Mouse (Mus musculus) v-Abl transformed pro-B cells (cell line): ENCODE data around the gene Mkln1.

Experiments
- in situ Hi-C, 2 experiments: fragments of 400-800 bp; cut with MboI; formaldehyde crosslinking; loops; one replicate each; pipeline ENCODE4 v1.15.1; 2025; ENCODE audit not compliant: unreplicated experiment in 2 of 2

Mkln1 gene

DNA sequence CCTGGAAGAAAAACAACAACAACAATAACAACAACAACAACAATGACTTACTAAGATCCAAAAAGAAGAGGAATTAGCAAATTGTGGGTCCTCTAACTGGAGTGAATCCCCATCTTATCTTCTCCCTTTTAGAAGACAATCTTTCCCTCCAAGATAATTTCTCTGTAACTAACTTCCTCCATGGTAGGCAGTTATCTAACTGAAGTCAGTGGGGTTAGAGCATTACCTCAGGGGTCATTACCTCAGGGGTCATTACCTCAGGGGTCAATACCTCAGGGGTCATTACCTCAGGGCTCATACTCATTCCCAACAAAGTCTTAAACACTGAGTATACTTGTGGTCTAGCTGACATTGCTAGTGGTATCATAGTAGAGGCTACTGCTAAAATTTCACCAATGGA, 1.2 kb upstream of the Mkln1 start:
- in situ Hi-C loops = no loop called here

- in situ Hi-C loops = no loop called here
Measured at GRCm38 (mm10) chr6:31397775-31398430, 632 bp upstream of the Mkln1 start.

DNA sequence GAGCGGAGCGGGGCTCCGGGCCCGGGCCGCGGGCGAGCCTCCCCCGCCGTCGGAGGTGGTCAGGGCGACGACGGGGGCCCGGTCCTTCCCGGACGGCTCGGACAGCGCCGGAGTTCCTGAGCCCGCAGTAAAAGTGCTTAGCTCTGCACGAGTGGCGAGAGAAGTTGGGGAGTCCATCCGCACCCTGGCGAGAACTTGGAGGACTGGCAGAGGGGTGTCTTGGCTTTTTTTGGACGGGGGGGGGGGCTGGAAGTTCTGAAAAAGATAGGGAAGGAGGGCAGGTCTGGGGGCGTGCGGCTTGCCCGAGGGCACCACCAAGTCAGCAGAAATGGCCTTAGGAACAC, 643 bp downstream of the Mkln1 start:
- in situ Hi-C loops = no loop called here

GRCm38 (mm10) chr6:31399566-31399965, 1.0 kb downstream of the Mkln1 start:
- in situ Hi-C loops = no loop called here

DNA sequence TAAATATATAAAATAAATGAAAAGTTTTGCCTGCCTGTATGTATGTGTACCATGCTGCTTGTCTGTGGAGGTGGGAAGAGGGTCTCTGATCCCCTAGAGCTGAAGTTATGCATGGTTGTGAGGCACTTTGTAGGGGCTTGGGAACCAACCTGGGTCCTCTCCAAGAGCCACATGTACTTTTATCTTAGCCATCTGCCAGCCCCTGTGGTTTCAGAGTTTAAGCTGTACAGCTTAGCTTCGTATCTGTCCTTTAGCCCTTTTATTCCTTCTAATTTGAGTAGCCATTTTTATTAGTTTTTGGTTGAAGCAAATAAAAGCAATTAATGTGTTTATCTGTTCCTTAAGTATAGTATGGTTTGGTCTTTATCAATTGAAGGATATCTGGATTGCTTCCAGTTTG, 12.5 kb downstream of the Mkln1 start:
- in situ Hi-C loops = loop anchor here in 1 of 2 experiments (10.0 kb wide), 2 partner anchors 216 to 336 kb away; no protein-coding TSS in a partner anchor

DNA sequence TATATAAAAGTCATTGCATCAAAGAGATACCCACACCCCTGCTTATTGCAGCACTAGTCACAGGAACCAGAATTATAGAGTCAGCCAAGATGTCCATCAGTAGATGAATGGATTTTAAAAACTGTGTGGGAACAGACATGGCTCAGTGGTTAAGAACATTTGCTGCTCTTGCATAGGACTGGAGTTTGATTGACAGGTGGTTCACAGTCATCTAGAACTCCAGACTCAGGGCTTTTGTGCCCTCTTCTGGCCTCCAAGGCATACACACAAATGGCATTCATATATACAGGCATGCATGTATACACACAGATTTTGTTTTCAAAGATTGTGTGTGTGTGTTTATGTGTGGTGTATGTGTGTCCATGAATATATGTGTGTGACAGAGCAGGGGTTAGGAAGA, 14.0 kb downstream of the Mkln1 start:
- in situ Hi-C loops = loop anchor here in 1 of 2 experiments (10.0 kb wide), 2 partner anchors 218 to 338 kb away; no protein-coding TSS in a partner anchor

GRCm38 (mm10) chr6:31413556-31413955, 15.0 kb downstream of the Mkln1 start:
- in situ Hi-C loops = loop anchor here in 1 of 2 experiments (10.0 kb wide), 2 partner anchors 219 to 339 kb away; no protein-coding TSS in a partner anchor

DNA sequence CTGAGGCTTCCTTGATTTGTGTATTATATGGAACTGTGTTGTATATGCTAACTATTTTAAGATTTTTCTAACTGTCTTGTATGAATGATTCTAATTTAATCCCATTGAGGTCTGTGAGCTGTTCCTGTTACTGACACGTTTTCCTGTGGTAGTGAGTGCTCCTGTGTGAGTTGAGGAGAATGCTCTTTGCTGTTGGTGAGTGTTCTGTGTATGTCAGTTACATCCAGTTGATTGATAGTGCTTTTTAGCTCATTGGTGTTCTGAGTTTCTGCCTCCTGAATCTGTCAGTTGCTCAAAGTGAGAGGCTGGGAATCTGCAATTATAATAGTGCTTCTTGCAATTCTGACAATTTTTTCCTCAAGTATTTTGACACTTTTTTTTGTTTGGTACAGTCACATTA, 15.8 kb downstream of the Mkln1 start:
- in situ Hi-C loops = loop anchor here in 1 of 2 experiments (10.0 kb wide), 2 partner anchors 220 to 340 kb away; no protein-coding TSS in a partner anchor

GRCm38 (mm10) chr6:31425428-31425827, 26.9 kb downstream of the Mkln1 start:
- in situ Hi-C loops = no loop called here

DNA sequence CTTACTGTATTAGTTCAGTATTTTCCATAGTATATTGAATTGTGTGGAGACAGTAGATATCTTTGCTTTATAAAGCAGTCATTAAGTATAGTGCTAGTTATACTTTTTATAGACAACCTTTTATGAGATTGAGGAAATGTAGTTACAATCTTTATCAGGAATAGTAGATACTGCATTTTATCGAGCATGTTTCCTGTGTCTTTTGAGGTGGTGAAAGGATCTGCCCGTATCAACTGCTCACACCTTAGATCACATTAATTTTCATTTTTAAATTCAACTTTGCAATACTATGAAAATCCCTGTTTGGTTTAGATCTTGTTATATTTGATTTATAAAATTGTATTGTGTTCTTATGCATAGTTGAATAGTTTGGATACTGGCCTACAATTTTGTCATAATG, 38.7 kb downstream of the Mkln1 start:
- in situ Hi-C loops = no loop called here

DNA sequence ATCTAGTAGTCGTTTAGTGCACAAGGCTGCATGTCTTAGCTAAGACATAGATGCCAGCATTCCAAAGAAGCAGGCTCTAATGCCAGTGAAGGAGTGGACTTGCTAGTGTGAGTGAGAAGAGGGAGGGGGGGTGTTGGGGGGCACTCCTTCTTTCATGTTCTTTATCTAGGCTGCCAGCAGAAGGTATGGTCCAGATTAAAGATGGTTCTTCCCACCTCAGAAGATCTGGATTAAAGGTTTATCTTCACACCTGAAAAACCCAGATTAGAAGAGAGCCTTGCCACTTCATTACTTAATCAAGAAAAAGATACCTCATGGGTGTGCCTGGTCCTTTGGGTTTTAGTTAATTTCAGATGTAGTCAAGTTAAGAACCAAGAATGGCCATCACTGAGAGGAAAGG, 46.7 kb downstream of the Mkln1 start:
- in situ Hi-C loops = no loop called here

GRCm38 (mm10) chr6:31453735-31454134, 55.2 kb downstream of the Mkln1 start:
- in situ Hi-C loops = loop anchor here in 1 of 2 experiments (25.0 kb wide), 1 partner anchor 1041 kb away; the partner anchor contains the start of gene Klhdc10

DNA sequence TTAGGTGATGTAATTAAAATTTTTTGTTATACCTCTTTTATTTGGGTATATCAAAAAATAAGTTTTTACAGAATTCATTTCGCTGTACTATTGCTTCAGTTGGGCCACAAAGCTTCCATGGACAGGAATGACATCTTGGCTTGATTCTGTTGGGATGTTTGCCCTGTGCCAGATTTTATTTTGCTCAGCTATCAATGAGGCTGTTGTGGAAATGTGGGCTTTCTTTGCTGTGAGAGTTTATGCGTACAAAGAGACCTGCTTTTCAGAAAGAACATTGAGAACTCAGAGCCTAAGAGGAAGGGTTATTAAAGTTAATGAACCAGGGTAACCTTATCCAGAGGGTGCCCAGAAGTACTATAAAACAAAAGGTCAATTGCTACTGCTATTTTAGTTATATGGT, 56.8 kb downstream of the Mkln1 start:
- in situ Hi-C loops = loop anchor here in 1 of 2 experiments (25.0 kb wide), 1 partner anchor 1043 kb away; the partner anchor contains the start of gene Klhdc10

- in situ Hi-C loops = loop anchor here in 1 of 2 experiments (25.0 kb wide), 1 partner anchor 1045 kb away; the partner anchor contains the start of gene Klhdc10
Measured at GRCm38 (mm10) chr6:31456988-31457387, 58.5 kb downstream of the Mkln1 start.

DNA sequence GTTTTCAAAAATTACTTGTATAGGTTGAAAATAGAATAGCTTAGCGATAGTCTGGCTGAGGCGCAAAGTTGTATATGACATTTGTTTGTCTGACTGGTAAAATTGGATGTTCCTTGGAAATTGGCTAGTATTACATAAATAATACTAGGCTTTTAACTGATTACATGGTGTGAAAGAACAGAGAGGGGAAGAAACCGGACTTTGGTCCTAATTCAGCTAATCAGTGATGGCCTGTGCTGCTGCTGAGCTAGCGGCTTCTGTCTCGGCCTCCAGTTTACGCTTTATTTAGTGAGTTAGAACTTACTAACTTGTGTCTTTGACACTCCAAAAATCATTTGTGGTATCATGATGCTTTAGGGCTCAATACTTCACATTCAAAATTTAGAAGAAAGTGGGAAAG, 70.9 kb downstream of the Mkln1 start:
- in situ Hi-C loops = loop anchor here in 1 of 2 experiments (25.0 kb wide), 1 partner anchor 1057 kb away; the partner anchor contains the start of gene Klhdc10

DNA sequence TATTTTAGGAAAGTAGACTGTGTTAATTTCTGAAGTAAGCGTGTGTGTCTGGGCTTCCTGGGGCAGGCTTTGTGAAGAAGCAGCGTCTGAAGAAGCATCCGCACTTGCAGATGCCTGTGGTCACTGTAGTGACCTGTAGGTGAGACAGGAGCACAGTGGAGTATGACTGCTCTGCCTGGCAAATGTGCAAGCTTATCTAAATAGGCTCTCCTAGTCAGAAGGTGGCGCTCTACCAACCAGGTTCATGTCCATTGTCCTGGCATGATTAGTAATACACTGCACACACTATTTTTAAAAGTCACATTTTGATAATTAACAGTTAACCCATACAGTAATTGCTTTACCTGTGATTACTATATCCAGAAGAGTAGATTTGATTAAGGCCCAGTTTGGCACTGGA, 79.7 kb downstream of the Mkln1 start:
- in situ Hi-C loops = no loop called here

DNA sequence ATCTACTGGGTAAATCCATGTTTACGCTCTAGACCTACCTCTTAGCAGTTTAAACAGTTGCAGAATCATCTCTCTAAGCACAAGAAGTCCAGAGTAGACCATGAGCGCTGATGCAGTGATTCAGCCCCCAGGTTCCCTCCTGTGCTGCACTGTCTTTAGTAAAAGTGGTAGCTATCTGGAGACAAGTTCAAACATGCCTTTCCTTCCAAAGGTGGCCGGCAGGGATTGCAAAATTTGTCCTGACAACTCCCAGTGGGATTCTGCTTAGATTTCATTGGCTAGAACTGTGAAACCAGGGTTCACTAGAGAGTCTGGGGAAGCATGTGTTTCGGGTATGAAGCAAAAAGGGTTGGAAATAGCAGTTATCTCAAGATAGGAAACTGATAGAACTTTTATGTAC, 81.5 kb downstream of the Mkln1 start:
- in situ Hi-C loops = no loop called here

GRCm38 (mm10) chr6:31486601-31487000, 88.1 kb downstream of the Mkln1 start:
- in situ Hi-C loops = no loop called here

- in situ Hi-C loops = no loop called here
Measured at GRCm38 (mm10) chr6:31489950-31490349, 91.4 kb downstream of the Mkln1 start.

DNA sequence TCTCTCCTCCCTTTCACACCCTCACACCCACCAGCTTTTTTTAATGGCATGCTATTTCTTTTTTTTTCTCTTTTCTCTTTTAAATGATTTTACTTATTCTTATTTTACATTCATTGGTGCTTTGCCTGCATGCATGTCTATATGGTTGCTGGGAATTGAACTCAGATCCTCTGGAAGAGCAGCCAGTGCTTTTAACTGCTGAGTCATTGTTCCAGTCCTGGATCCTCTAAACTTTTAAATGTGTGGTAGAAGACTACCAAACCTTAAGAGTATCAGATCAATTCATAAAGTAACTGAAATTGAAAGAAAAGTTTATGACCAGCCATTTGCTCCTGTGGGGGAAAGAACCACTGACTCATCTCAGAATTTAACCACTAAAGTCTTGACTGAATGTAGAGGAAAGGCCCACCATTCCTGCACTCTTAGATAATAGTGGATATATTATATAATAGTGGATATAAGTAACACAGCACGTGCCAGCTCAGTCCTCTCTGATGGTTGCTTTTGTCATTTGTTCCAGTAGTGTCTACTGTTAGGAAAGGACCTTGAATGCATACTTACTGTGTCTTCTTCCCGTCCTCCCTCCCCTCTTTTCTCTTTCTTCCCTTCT, 96.7 kb downstream of the Mkln1 start:
- in situ Hi-C loops = no loop called here

- in situ Hi-C loops = no loop called here
Measured at GRCm38 (mm10) chr6:31496227-31496626, 97.7 kb downstream of the Mkln1 start.

DNA sequence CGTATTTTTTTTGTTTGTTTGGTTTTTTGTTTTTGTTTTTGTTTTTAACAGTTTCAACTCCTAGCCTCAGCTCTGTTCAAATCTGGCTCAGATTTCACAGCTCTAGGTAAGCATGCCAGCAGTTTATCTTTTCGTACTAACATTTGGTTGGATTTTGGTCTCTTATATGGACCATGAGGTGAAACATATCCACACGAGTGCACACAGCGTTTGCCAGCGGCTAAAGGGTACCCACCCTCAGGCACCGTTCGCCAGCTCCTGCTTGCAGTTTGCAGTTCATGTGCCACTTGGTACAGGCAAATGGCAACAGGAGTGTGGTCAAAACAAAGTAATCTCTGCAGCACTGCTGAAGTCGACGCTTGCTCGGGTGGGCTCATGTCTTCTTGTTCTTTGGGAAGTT, 101.3 kb downstream of the Mkln1 start:
- in situ Hi-C loops = loop anchor here in 1 of 2 experiments (25.0 kb wide), 1 partner anchor 287 kb away; no protein-coding TSS in a partner anchor
